ENCODE assay signal across 29 mouse cellular contexts in genomic region chr11:115059797-115060196, GRCm38 (mm10). TPM values are rescaled to one million over a fixed set of nuclear protein-coding genes. Genes with fewer than 3 reads are reported as not detected.
"Had no signal": no experiment of that assay in that cellular context is flagged by ENCODE, and none has a peak within 500 bp of the region (broad histone marks: within the 10 kb centered on the region; RNA-seq: fewer than 3 reads in every experiment).

No protein-coding gene starts in this region.

- H3K9me3 ChIP-seq: limb, embryonic 10.5 days; limb, embryonic 13.5 days; liver, embryonic 15.5 days; megakaryocyte, embryonic 14.5 days; midbrain, embryonic 10.5 days; midbrain, embryonic 13.5 days had no signal

- H3K4me1 ChIP-seq: limb, embryonic 13.5 days; liver, embryonic 15.5 days had no signal

- H3K27me3 ChIP-seq: liver, embryonic 15.5 days; midbrain, embryonic 13.5 days had no signal

- H3K36me3 ChIP-seq: limb, embryonic 10.5 days; limb, embryonic 13.5 days; liver, embryonic 15.5 days; midbrain, embryonic 10.5 days; midbrain, embryonic 13.5 days had no signal

- H3K27ac ChIP-seq: layer of hippocampus, adult 2 months; limb, embryonic 10.5 days; limb, embryonic 13.5 days; liver, embryonic 15.5 days; midbrain, embryonic 10.5 days; midbrain, embryonic 13.5 days had no signal

- H3K4me3 ChIP-seq: layer of hippocampus, adult 2 months; limb, embryonic 10.5 days; limb, embryonic 13.5 days; liver, embryonic 15.5 days; megakaryocyte, embryonic 14.5 days; midbrain, embryonic 10.5 days; midbrain, embryonic 13.5 days had no signal

- ATAC-seq: inflammation-experienced regulatory T-cells, adult 6 months; intestine, embryonic 16.5 days; midbrain, embryonic 13.5 days; midbrain, embryonic 16.5 days had no signal

- DNase-seq: kidney, adult 18-20 months; kidney, adult 9 months; kidney, postnatal 14 days; kidney, postnatal 4 days; layer of hippocampus, adult 9-11 months; liver; lung, embryonic 14.5 days; lung, postnatal 14 days; thymus, adult 18-20 months; thymus, postnatal 4 days had no signal

- H3K4me2 ChIP-seq: limb, embryonic 13.5 days; liver, embryonic 15.5 days; lung, embryonic 14.5 days; midbrain, embryonic 13.5 days had no signal

- H3K9ac ChIP-seq: limb, embryonic 13.5 days; liver, embryonic 15.5 days; lung, embryonic 14.5 days; midbrain, embryonic 13.5 days had no signal

RNA-seq across cellular contexts. Expression of gene Cd300e, which starts 2.2 kb away (rescaled TPM):
- total RNA-seq: layer of hippocampus, postnatal 25 days; left cerebral cortex, adult 18-20 months; left cerebral cortex, postnatal 25 days had no signal
- polyA plus RNA-seq: kidney, embryonic 16.5 days; limb, embryonic 10.5 days; lung, embryonic 14.5 days; midbrain, embryonic 10.5 days; midbrain, embryonic 13.5 days; neural tube, embryonic 11.5 days; neural tube, embryonic 14.5 days; testis, adult 2 months had no signal

RNA-seq across cellular contexts. Expression of gene Cd300ld3, which starts 11.6 kb away (rescaled TPM):
- polyA plus RNA-seq: inflammation-experienced regulatory T-cells, adult 6 months; intestine, embryonic 16.5 days; kidney, embryonic 16.5 days; limb, embryonic 10.5 days; limb, embryonic 13.5 days; liver, embryonic 15.5 days; lung, embryonic 14.5 days; midbrain, embryonic 10.5 days; midbrain, embryonic 13.5 days; midbrain, embryonic 16.5 days; neural tube, embryonic 11.5 days; neural tube, embryonic 14.5 days; stomach, embryonic 16.5 days had no signal

RNA-seq across cellular contexts. Expression of gene Cd300ld5, which starts 22.2 kb away (rescaled TPM):
- polyA plus RNA-seq: inflammation-experienced regulatory T-cells, adult 6 months; intestine, embryonic 16.5 days; kidney, embryonic 16.5 days; limb, embryonic 10.5 days; limb, embryonic 13.5 days; liver, embryonic 15.5 days; lung, embryonic 14.5 days; midbrain, embryonic 10.5 days; midbrain, embryonic 13.5 days; midbrain, embryonic 16.5 days; neural tube, embryonic 11.5 days; neural tube, embryonic 14.5 days; small intestine, adult 2 months; stomach, embryonic 16.5 days had no signal

RNA-seq across cellular contexts. Expression of gene Rab37, which starts 31.4 kb away (rescaled TPM):
- polyA plus RNA-seq: testis, adult 2 months had no signal

RNA-seq across cellular contexts. Expression of gene Cd300ld4, which starts 33.0 kb away (rescaled TPM):
- total RNA-seq: left cerebral cortex, adult 18-20 months had no signal
- polyA plus RNA-seq: inflammation-experienced regulatory T-cells, adult 6 months; intestine, embryonic 16.5 days; kidney, embryonic 16.5 days; limb, embryonic 10.5 days; limb, embryonic 13.5 days; liver, embryonic 15.5 days; lung, embryonic 14.5 days; midbrain, embryonic 10.5 days; midbrain, embryonic 13.5 days; midbrain, embryonic 16.5 days; neural tube, embryonic 11.5 days; neural tube, embryonic 14.5 days; small intestine, adult 2 months; stomach, embryonic 16.5 days had no signal
